Mouse (Mus musculus) WW6 (cell line): ENCODE data around the gene Whrn.

Source experiments
- DNase-seq: peaks from one replicate; pipeline ENCODE4 v3.0.0-alpha.2; 2013; ENCODE audit warnings: low read depth, low spot score

Whrn gene

GRCm38 (mm10) chr4:63444362-63445066, 51.3 kb downstream of the Whrn start:
- no peak for DNase-seq

GRCm38 (mm10) chr4:63443101-63443500, 52.7 kb downstream of the Whrn start:
- no peak for DNase-seq

GRCm38 (mm10) chr4:63441616-63442015, 54.2 kb downstream of the Whrn start:
- DNase-seq, result no peak

- no peak for DNase-seq
These were observed 55.5 kb downstream of the Whrn start for GRCm38 (mm10) chr4:63440262-63440661.

- DNase-seq, result no peak
These were observed 57.8 kb downstream of the Whrn start for GRCm38 (mm10) chr4:63437968-63438367.

- no peak for DNase-seq
These were observed 58.5 kb downstream of the Whrn start for GRCm38 (mm10) chr4:63437119-63437815.

- no peak for DNase-seq
These were observed 60.4 kb downstream of the Whrn start for GRCm38 (mm10) chr4:63435402-63435801.

GRCm38 (mm10) chr4:63431098-63431497, 64.7 kb downstream of the Whrn start:
- no peak for DNase-seq

- no peak for DNase-seq
These were observed 65.4 kb downstream of the Whrn start for GRCm38 (mm10) chr4:63430357-63430756.

- DNase-seq, result no peak
These were observed 69.5 kb downstream of the Whrn start for GRCm38 (mm10) chr4:63426308-63426707.

- no peak for DNase-seq
These were observed 72.0 kb downstream of the Whrn start for GRCm38 (mm10) chr4:63423811-63424210.

GRCm38 (mm10) chr4:63423231-63423630, 72.6 kb downstream of the Whrn start:
- DNase-seq, result no peak

- peak; percentile 34 for DNase-seq
These were observed 75.5 kb downstream of the Whrn start for GRCm38 (mm10) chr4:63420143-63420920.

GRCm38 (mm10) chr4:63418270-63418669, 77.5 kb downstream of the Whrn start:
- no peak for DNase-seq

GRCm38 (mm10) chr4:63417318-63417957, 78.4 kb downstream of the Whrn start:
- DNase-seq, result peak; percentile 47

- DNase-seq, result no peak
These were observed 80.8 kb downstream of the Whrn start for GRCm38 (mm10) chr4:63414951-63415350.

- no peak for DNase-seq
These were observed 84.6 kb downstream of the Whrn start for GRCm38 (mm10) chr4:63411222-63411621.

GRCm38 (mm10) chr4:63410583-63410934, 85.2 kb downstream of the Whrn start:
- DNase-seq, result peak; percentile 89

- DNase-seq, result peak; percentile 66
These were observed 85.7 kb downstream of the Whrn start for GRCm38 (mm10) chr4:63409908-63410582.

GRCm38 (mm10) chr4:63409317-63409907, 86.4 kb downstream of the Whrn start:
- no peak for DNase-seq

GRCm38 (mm10) chr4:63408649-63409048, 87.1 kb downstream of the Whrn start:
- DNase-seq, result no peak
